Mouse (Mus musculus): ENCODE data around the gene Dcaf11.

DNA sequence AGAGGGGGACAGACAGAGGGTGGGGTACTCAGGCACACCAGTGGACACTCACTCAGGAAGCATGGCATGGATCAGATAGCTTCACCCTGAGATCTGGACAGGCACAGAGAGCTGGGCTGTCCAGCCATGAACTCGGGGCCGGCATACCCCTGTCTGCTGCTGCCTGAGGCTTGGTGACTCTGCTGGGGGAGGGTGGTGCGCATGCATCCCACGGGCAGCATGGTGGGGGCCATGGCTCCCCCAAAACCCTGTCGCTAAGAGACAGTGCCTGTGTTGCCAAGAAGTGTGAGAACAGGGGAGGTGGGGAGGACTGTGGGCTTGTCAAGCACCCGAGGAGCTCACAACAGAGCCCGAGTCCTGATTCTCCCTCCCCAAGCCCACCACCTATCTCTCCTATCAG is 48.8 kb upstream of the Dcaf11 start:
- TF ChIP-seq EP300 (IDR thresholded peaks at IDR 0.05; ENCODE audit: insufficient read depth, low read depth, low read length) = no peak
- no peak for TF ChIP-seq CTCF (IDR thresholded peaks at IDR 0.05; ENCODE audit: low read depth, low read length)
- TF ChIP-seq POLR2A (IDR thresholded peaks at IDR 0.05; ENCODE audit: insufficient read depth, low read length) = no peak
